Mouse (Mus musculus): ENCODE data around the gene Nphp1.

The Nphp1 gene

GRCm38 (mm10) chr2:127705267-127705666 lies 83.4 kb downstream of the Nphp1 start:
- in situ Hi-C loops (cut with MboI; ENCODE audit: unreplicated experiment in 2 of 2): no loop called here
